Mouse (Mus musculus): Measurements from ENCODE around the gene B3glct.

Gene B3glct

GRCm38 (mm10) chr5:149677196-149677595, 834 bp upstream of the B3glct start:
- no peak for DNase-seq

GRCm38 (mm10) chr5:149678990-149679348, 939 bp downstream of the B3glct start:
- DNase-seq = no peak

GRCm38 (mm10) chr5:149679362-149679761, 1.3 kb downstream of the B3glct start:
- DNase-seq = peak; percentile 9

- DNase-seq = no peak
Measured at GRCm38 (mm10) chr5:149679886-149680285, 1.9 kb downstream of the B3glct start.

GRCm38 (mm10) chr5:149680946-149681345, 2.9 kb downstream of the B3glct start:
- no peak for DNase-seq

- no peak for DNase-seq
Measured at GRCm38 (mm10) chr5:149689860-149690259, 11.8 kb downstream of the B3glct start.

GRCm38 (mm10) chr5:149692548-149692947, 14.5 kb downstream of the B3glct start:
- DNase-seq = no peak

- no peak for DNase-seq
Measured at GRCm38 (mm10) chr5:149693200-149693599, 15.2 kb downstream of the B3glct start.

GRCm38 (mm10) chr5:149693968-149694367, 15.9 kb downstream of the B3glct start:
- DNase-seq = no peak

- DNase-seq = no peak
Measured at GRCm38 (mm10) chr5:149695077-149695750, 17.2 kb downstream of the B3glct start.

GRCm38 (mm10) chr5:149702770-149703169, 24.7 kb downstream of the B3glct start:
- DNase-seq = no peak

- no peak for DNase-seq
Measured at GRCm38 (mm10) chr5:149711545-149711944, 33.5 kb downstream of the B3glct start.

- peak; percentile 50 for DNase-seq
Measured at GRCm38 (mm10) chr5:149713170-149713774, 35.2 kb downstream of the B3glct start.

GRCm38 (mm10) chr5:149713834-149714233, 35.8 kb downstream of the B3glct start:
- no peak for DNase-seq

GRCm38 (mm10) chr5:149715571-149716328, 37.7 kb downstream of the B3glct start:
- no peak for DNase-seq

- no peak for DNase-seq
Measured at GRCm38 (mm10) chr5:149716329-149716690, 38.3 kb downstream of the B3glct start.

- DNase-seq = no peak
Measured at GRCm38 (mm10) chr5:149731776-149732175, 53.7 kb downstream of the B3glct start.

GRCm38 (mm10) chr5:149737210-149737609, 59.2 kb downstream of the B3glct start:
- no peak for DNase-seq

GRCm38 (mm10) chr5:149740145-149740544, 62.1 kb downstream of the B3glct start:
- DNase-seq = no peak

GRCm38 (mm10) chr5:149740703-149741102, 62.7 kb downstream of the B3glct start:
- DNase-seq = no peak

GRCm38 (mm10) chr5:149742286-149742685, 64.3 kb downstream of the B3glct start:
- DNase-seq = no peak

GRCm38 (mm10) chr5:149745079-149745478, 67.0 kb downstream of the B3glct start:
- no peak for DNase-seq

GRCm38 (mm10) chr5:149748640-149749580, 70.9 kb downstream of the B3glct start:
- no peak for DNase-seq
